ENCODE assay signal across 8 mouse cellular contexts in the genomic region with DNA sequence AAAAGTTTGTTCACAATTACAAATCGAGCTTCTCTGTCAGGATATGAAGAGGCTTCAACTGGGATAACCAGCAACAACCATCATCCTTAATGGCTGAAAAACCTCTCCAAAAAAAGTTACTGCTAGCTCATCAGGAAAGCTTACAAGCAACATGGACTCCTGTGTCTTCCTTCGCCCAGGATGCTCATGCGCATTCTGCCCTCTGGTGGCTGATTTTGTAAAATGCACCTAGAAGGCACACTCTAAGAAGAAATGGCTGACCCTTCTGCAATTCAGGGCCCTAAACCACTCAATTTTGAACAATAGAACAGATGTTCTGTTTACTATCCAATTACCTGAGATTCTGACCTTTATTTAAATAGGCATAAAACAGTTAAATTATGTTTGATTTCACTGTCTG.
DNase-seq lines count a peak whose midpoint lies in the region; ATAC-seq and TF ChIP-seq lines count a peak whose summit lies in the region.

No protein-coding gene starts in this region.

- no peaks in the 10 kb centered on the region for H3K27me3 ChIP-seq in liver, postnatal 0 days (ENCODE audit: insufficient read depth, low read length)

- TF ChIP-seq CTCF in embryonic fibroblast, embryonic 13.5 days (IDR thresholded peaks at IDR 0.05; ENCODE audit: borderline replicate concordance, insufficient read depth, low read length), result peak; percentile 73
- peak; percentile 84 for TF ChIP-seq CTCF in liver, postnatal 0 days (IDR thresholded peaks at IDR 0.05; ENCODE audit: low read depth)

- DNase-seq in cerebellum, adult 11 months, result peak; percentile 3
- DNase-seq in cerebellum, adult 11-12 months, result no peak
- peak; percentile 87 for DNase-seq in 3T3-L1 (ENCODE audit: low read depth, low spot score)
- peak; percentile 34 for DNase-seq in adrenal gland, postnatal 25 days
- peak; percentile 76 for DNase-seq in kidney, postnatal 10 days
- DNase-seq in liver, postnatal 0 days, result peak; percentile 60
- DNase-seq in right cerebral cortex, adult 2 months (ENCODE audit: low spot score in 2 of 2), result peak; percentile 60 to 75

- H3K9ac ChIP-seq in liver, postnatal 0 days (replicated peaks), result no peak overlapping the region

- H3K4me1 ChIP-seq in embryonic fibroblast, embryonic 13.5 days (ENCODE audit: control insufficient read depth, insufficient read depth, low read length), result no peaks in the 10 kb centered on the region
- no peaks in the 10 kb centered on the region for H3K4me1 ChIP-seq in liver, postnatal 0 days (ENCODE audit: insufficient read depth)

- H3K9me3 ChIP-seq in liver, postnatal 0 days (ENCODE audit: low read length), result no peaks in the 10 kb centered on the region

- ATAC-seq in liver, postnatal 0 days, result no peak

- H3K36me3 ChIP-seq in liver, postnatal 0 days (replicated peaks; ENCODE audit: insufficient read depth, low read length), result no peaks in the 10 kb centered on the region

- 9% methylated on average over 3 of the region's 3 CpGs for WGBS in liver, postnatal 0 days (ENCODE audit: insufficient replicate concordance)

- H3K4me3 ChIP-seq in embryonic fibroblast, embryonic 13.5 days (ENCODE audit: insufficient read depth, low read length), result no peak overlapping the region
- no peak overlapping the region for H3K4me3 ChIP-seq in liver, postnatal 0 days (ENCODE audit: low read depth, low read length)

- H3K27ac ChIP-seq in embryonic fibroblast, embryonic 13.5 days (ENCODE audit: insufficient read depth, low read length), result no peak overlapping the region
- H3K27ac ChIP-seq in liver, postnatal 0 days (ENCODE audit: low read depth), result no peak overlapping the region

- TF ChIP-seq POLR2A in embryonic fibroblast, embryonic 13.5 days (IDR thresholded peaks at IDR 0.05; ENCODE audit: low read depth, low read length), result no peak

- TF ChIP-seq EP300 in liver, postnatal 0 days (IDR thresholded peaks at IDR 0.05; ENCODE audit: low read depth), result no peak

- H3K4me2 ChIP-seq in liver, postnatal 0 days (ENCODE audit: low read depth, low read length), result no peak overlapping the region
